Mouse (Mus musculus) v-Abl transformed pro-B cells (cell line): Measurements from ENCODE around the gene Arhgef25.

Experiments
- in situ Hi-C, 2 experiments: fragments of 400-800 bp; cut with MboI; formaldehyde crosslinking; loops; one replicate each; pipeline ENCODE4 v1.15.1; 2025; ENCODE audit not compliant: unreplicated experiment in 2 of 2

The Arhgef25 gene

DNA sequence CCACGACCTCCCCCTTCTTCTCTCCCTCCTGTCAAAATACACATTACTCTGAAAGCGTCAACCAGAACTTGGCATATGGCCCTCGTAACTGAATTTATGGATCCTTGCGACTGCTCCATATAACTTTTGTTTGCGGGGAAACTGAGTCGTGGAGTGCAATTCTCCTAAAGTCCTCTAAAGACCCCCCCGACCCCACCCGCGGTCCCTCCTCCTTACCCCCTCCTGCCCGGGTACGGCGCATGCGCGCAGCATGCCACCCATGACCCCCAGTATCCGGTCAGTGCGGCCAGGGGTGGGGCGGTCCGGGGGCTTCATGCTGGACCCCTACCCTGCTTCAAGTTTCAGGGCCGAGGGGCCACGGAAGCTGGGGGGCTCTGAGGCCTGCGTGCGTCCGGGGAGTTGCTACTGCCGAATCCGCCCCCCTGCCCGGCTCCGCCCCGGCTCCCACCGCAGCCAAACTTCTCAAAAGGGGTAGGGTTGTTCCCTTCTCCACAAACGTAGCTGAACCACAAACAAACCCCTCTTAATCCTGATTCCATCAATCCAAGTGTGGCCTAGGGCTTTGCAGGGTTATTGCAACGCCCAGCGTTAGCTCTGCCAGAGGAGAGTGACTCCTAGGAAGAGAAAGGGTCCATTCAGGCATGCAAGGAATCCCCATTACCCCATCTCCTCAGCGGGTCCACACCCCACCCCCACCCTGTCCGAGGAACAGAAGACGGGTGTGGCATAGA, at the start of gene Arhgef25:
TSS of gene Arhgef25 (minus strand) at position 433 of the 731 bp plus-strand sequence.
- in situ Hi-C loops, result no loop called here

DNA sequence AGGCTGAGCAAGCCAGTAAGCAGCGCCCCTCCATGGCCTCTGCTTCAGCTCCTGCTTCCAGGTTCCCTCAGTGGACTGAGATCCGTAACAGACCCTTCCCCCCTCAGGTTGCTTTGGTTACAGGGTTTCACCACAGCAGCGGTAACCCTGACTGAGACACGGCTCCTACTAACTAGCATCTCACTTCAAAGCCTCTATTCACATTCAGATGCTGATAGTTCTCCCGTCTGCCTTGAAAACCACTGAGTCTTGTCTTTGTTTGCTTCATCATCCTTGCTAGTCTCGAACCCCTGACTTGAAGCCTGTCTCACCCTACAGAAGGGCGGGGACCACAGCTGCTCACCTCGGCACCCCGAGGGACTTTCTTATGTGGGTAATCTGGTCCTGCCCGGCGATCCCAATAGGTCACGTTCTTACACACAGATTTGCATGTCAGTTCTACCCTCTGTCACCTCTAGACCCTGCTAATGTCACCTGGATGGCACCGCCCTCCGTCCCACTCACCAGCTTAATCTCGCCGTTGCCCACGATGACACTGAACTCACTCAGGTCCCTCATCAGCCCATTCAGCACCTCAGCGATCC, 48.5 kb upstream of the Arhgef25 start:
- in situ Hi-C loops, result no loop called here

DNA sequence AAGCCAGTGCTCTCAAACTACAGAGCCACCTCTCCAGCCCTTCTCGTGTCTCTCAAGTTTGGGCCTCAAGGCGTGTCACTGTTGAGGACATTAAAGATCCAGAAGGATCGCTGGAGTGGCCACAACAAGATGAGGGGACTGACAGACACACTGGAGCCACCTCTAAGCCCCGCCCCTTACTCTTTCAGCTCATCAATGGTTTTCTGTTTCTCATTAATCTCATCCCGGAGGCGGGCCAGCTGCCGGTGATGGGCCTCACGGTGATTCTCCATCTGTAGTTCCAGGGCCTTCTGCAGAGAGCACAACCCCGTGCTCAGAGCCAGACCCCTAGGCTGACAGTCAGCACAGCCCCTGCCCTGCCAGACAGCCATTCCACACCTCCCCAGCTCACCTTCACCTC, 46.7 kb upstream of the Arhgef25 start:
- in situ Hi-C loops, result no loop called here

DNA sequence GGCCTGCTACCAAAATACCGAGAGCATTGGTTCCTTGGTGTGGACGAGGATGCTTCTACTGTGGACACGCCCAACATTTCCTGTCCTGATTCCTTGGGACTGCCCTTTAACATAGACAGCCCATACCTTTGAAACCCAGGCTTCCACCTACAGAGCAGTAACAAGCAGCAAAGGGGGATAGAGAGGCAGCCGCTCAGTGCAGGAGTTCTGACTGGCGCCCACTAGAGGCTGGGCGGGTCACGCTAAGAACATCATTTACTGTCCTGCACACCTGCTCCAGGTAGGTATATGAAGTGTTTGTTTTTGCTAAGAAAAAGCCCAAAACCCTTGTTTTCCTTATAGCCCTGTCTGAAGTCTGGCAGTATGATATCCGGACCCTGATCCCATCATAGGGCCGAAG, 43.3 kb upstream of the Arhgef25 start:
- in situ Hi-C loops, result no loop called here

DNA sequence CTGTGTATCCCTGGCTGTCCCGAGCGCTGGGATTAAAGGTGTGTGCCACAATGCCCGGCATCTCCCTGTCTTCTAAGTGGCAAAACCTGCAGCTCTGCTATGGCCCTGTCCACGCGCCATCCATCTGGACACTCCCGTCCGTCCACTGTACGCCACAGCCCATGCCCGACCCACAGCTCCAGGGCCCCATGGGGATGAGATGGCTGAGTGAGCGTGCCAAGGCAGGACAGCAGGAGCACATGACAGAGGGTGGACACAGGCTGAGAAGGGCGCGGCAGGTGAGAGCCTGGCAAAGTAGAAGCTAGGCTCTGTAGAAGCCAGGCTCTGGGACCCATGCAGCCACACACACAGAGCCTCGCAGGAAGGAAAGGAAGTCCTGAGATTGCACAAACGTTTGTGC, 41.9 kb upstream of the Arhgef25 start:
- in situ Hi-C loops, result no loop called here

DNA sequence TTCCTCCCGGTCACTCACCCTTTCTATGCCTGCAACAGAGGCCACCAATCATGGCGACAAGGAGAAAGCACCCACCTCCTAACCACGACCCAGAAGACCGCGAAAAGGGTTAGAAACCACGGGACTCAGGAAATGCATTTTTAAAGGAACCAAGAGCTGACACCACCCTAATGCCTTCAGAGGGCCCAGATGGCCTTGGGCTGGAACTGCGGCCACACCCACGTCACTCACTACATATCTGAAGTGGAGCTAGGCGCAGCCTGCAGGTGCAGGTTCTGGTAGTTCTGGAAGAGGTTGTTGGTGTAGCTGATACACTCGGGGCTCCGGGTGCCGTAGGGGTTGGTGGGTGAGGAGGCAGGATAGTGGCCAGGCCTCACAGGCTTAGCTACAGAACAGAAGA, 40.8 kb upstream of the Arhgef25 start:
- in situ Hi-C loops, result no loop called here

DNA sequence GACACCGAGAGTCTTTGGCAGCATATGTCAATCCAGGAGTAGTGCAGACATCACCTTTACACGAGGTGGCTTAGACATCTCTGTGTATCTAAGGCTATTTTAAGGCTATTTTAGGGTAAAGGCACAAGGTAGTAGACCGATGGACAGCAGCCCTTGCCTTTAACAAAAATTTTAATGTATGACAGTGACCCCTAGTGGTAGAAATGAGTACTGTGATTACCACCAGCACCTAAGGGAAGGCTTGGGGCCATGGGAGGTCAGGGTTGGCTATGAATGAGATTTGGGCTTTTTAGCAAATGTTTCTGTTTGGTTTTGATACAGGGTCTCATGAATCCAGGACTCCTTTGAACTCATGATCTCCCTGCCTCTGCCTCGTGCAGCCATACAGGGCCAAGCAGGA, 39.0 kb upstream of the Arhgef25 start:
- in situ Hi-C loops, result loop anchor here in 1 of 2 experiments (5.0 kb wide), 1 partner anchor 52 kb away; no protein-coding TSS in a partner anchor

DNA sequence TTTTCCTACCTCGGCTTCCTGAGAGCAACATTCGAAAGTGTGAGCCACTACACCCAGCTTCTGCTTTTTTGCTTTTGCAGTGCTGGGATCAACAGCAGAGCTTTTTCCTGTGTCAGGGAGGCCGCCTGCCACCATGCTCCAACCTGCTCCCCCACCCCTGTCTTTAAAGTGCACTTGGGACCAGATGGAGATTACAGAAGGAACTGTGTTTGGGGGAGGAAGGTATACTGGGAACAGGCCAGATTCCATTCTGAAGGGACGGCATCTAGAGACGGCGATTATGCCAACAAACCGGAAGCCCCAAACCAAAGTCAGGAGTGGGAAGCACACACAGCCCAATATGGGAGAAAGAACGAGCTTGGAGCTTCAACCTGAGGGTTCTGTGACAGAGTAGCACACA, 37.3 kb upstream of the Arhgef25 start:
- in situ Hi-C loops, result loop anchor here in 1 of 2 experiments (5.0 kb wide), 1 partner anchor 50 kb away; no protein-coding TSS in a partner anchor

DNA sequence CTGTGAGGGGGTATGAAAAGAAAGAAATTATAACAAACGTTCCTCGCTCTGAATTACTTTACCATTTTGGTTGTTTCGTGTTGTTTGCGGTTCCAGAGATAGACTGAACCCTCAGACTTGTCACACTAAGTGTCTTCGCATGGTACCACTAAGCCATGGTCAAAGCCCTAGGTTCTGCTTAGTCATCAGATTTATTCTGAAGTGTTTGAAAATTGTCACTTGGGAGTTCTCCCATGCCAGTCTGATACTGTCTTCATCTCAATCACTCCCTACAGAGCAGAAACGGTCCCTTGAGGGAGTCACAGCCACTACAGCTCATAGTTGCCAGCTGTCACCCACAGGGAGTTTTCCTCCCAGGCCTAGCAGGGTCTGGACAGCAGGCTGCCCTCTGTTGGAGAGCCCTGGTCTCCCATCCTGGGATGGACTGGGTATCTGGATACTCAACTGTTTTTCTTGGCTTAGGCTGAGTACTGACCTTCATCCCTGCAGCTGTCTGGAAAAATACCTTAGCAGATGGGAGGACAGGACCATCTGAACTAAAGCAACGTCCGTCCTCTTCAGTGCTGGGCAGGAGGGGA, 36.5 kb upstream of the Arhgef25 start:
- in situ Hi-C loops, result loop anchor here in 1 of 2 experiments (5.0 kb wide), 1 partner anchor 49 kb away; no protein-coding TSS in a partner anchor

DNA sequence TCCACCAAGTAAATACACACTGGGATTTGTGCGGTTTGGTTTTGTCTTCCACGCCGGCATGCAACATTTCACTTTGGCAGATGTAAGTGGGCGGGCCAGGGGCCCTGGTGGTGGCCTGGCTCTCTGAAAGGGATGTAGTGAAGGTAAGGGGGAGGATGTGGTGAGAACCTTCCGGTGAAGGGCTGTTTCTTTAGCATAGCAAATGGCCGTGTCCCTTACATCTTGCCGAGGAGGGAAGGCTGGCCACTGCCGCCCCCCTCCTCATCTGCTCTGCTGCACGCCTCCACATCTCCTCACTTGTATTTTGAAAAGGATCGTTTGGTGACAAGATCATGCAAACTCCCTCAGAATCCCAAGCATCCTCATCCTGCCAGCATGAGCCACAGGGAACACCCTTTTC, 35.8 kb upstream of the Arhgef25 start:
- in situ Hi-C loops, result loop anchor here in 1 of 2 experiments (5.0 kb wide), 1 partner anchor 48 kb away; no protein-coding TSS in a partner anchor

DNA sequence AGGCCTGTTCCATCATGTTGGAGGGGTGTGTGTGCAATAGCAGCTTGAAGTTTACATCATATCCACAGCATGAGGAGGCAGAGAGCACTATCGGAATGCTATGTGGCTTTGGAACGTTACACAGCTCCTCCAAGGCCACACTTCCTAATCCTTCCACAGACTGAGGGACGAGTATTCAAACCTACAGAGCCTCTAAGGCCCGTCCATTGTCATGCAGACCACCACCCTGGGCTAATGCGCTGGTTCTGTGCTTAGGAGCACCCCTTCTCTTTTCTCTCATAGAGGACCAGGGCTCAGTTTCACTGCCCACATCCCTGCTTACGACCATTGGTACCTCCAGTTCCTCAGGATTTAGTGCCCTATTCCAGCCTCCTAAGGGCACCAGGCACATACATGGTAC, 35.3 kb upstream of the Arhgef25 start:
- in situ Hi-C loops, result loop anchor here in 1 of 2 experiments (5.0 kb wide), 1 partner anchor 48 kb away; no protein-coding TSS in a partner anchor

DNA sequence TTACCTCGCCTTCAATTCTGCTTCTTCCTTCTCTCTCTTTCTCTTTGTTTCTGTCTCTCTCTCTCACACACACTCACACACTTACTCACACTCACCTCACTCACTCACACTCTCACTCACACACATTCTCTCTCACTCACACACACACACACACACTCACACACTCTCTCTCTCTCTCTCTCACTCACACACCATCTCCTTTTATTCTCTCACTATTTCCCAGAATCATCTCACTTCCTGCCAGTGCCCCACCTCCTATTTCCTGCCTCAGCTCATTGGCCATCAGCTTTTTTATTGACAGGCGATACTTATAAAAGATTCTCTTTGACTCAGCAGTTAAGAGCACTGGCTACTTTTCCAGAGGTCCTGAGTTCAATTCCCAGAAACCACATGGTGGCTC, 28.5 kb upstream of the Arhgef25 start:
- in situ Hi-C loops, result no loop called here

DNA sequence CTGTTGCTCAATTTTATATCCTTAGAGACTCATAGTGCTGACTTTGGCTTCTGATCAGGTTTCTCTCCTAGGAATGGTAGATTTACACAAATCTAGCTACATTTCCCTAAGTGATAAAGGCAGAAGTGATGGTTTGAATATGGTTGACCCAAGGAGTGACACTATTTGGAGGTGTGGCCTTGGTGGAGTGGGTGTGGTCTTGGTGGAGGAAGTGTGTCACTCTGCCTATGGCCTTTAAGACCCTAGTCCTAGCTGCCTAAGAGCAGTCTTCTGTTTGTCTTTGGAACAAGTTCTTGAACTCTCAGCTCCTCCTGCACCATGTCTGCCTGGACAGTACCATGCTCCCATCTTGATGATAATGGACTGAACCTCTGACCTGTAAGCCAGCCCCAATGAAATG, 27.3 kb upstream of the Arhgef25 start:
- in situ Hi-C loops, result no loop called here

DNA sequence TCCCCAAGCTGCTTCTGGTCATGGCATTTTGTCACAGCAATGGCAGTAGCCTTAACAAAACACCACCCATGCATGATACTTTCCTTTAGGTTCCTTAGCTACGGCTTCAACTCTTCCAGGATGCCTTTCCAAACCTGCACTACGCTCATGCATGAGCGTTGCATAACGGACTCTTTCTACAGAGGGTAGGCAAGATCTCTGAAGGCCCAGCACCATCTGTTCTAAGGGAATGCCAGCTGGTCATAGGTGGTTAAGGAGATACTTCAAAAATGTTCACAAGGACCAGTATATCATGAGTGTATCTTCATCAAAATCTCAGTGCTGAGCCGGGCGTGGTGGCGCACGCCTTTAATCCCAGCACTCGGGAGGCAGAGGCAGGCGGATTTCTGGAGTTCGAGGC, 26.6 kb upstream of the Arhgef25 start:
- in situ Hi-C loops, result no loop called here

DNA sequence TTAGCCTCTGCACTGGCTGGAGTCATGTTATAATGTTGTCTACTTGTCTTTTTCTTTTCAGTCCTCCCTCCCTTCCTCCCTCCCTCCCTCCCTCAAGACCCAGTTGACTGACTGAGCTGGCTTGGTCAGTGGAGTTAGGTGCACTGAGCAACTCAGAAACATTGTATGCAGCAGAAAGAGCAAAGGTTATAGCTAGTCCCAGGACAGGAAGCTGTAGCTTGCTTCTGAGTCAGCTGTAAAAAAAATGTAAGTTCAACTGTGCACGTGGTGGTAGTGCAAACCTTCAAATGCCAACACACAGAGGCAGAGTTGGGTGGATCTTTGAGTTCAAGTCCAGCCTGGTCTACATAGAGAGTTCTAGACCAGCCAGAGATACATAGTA, 24.5 kb upstream of the Arhgef25 start:
- in situ Hi-C loops, result no loop called here

DNA sequence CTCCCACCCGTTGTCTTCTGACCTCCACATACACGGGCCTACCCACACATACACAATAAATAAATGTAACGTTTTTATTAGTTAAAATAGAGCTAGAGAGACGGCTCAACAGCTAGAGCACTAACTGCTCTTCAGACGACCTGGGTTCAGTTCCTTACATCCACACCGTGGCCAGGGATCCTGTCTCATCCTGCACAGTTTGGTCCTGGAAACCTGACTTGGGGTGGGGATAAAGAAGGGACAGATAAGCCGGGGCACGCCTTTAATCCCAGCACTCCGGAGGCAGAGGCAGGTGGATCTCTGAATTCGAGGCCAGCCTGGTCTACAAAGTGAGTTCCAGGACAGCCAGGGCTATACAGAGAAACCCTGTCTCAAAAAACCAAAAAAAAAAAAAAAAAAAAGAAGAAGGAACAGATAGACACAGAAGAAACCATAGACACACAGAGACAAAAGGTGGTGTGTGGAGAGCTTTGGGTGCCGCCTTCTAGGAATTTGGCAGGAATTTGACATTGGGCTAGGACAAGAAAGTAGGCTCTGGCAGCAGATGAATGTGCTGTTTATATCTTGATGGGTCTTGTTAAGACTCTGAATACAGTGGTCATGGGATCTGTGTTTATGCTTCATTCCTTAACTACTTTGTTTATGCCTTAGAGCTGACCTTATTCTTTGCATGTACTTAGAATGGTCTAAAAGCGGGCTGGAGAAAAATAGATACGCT, 24.0 kb upstream of the Arhgef25 start:
- in situ Hi-C loops, result no loop called here

DNA sequence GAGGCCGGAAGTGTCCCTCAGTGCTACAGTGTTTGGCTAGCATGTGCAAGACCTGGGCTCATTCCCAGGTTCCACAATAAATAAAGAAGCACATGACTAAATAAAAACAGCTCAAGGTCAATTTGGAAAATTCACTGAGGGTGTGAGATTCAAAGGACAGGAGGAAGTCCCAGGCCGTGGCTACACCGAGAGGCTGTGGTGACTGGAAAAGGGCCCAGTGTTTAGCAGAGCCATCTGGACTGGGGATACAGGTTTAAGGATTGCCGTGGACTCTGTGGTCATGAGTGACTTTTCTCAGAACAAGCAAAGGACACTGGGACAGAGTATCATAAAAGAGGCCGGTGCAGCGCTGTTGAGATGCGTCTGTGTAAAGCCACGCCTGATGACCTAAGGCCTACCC, 23.4 kb upstream of the Arhgef25 start:
- in situ Hi-C loops, result no loop called here

DNA sequence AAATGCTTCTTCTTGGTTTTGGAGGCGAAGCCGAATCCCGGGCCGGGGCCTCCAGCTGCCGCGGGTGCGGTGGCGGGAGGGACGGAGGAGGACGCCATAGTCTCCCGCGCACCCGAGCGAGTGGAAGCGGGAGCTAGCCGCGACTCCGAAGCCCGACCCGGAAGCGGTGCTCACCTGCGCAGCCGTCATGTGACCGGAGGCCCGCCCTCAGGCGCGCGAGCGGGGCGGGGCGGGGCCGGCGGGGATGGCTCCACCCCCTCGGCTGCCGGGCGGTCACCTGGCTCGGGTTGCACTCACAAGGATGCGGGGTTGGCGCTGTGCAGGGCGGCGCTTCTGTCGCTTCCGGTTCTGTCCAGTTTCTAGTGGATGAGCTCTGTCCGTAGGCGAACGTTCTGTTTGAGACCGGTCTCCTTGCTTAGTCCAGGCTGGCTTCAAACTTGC, 21.6 kb upstream of the Arhgef25 start, which contains the start of gene Pip4k2c:
TSS of gene Pip4k2c (minus strand) at position 172 of the 441 bp plus-strand sequence.
- in situ Hi-C loops, result no loop called here

DNA sequence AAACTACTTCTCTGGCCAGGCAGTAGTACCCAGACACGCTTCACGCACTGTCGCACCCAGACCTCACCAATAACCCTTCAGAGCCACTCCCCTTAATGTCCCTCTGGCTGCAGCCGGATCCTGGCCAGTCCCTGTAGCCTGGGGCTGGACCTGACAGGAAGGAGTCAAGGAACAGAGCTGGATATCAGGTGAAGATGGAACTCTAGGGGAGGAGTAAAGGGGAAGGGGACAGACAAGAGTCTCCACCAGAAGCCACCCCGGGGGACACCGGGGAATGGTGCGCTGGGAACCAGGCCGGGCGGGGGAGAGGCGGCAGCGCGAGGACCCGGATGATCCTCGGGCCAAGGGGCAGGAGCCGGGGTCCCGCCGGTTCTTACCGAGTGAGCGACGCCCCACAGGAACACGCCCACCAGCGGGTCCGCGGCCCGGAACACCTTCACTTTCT, 21.1 kb upstream of the Arhgef25 start:
- in situ Hi-C loops, result no loop called here

DNA sequence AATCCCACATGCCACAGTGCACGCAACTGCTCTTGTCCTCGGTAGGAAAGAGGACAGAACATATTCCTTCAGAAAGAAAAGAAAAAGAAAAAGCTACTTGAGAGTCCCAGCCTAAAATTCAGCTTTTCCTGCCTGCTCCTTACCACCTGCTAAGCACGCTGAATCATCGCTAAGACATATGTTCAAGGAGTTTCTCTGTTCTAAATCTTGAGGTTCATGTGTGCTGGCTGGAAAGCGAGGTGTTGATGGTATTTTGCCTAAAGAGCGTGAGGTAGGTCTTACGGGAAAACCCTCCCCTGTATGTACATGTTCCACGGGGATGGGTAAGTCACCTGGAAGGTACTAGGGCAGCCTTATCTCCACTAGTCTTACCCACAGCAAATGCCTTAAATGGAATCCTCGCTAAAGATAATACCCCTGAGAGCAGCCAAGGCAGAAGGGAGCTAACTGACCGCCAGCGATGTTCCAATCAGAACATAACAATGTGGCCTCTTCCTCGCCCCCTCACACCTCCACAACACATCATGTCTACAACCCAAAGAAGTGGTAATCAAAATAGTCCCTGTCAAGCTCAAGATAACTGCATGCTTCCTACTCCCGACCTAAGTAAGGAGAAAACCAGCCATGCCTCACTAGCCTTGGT, 20.2 kb upstream of the Arhgef25 start:
- in situ Hi-C loops, result no loop called here
